Mouse (Mus musculus) ES-E14 (cell line): Measurements from ENCODE around the gene Map3k12. TPM values are rescaled to one million over a fixed set of nuclear protein-coding genes. Genes with fewer than 3 reads are reported as not detected.
A peak's percentile ranks its signal among the peaks of the same experiment; 100 is the strongest.

Experiments
- DNase-seq: peaks from one replicate; pipeline ENCODE4 v3.0.0-alpha.2; 2013; ENCODE audit warnings: low read depth, low spot score
- H3K27ac ChIP-seq: 2 replicates; pipeline ENCODE4 v1.5.1; 2012; ENCODE audit warnings: low read depth, mild to moderate bottlenecking, low read length, moderate library complexity, mixed read lengths; ENCODE audit not compliant: poor library complexity, insufficient read depth, severe bottlenecking
- H3K36me3 ChIP-seq: 2 replicates; pipeline ENCODE4 v1.6.1; 2012; ENCODE audit warnings: mild to moderate bottlenecking, low read length, moderate library complexity, mixed read lengths; ENCODE audit not compliant: control insufficient read depth, poor library complexity, insufficient read depth, severe bottlenecking
- H3K4me1 ChIP-seq, 2 experiments: fragments of 150-350 bp in 1 of 2; sonication (generic) in 1 of 2; 2 replicates each; pipeline ENCODE4 v1.6.1; 2012; ENCODE audit warnings: low read length in 2 of 2, mild to moderate bottlenecking in 1 of 2, mixed read lengths in 1 of 2; ENCODE audit not compliant: control insufficient read depth in 2 of 2, insufficient read depth in 2 of 2, poor library complexity in 1 of 2
- H3K4me3 ChIP-seq, 2 experiments: fragments of 150-350 bp in 1 of 2; sonication (generic) in 1 of 2; 2 replicates each; pipeline ENCODE4 v1.5.1; 2012; ENCODE audit warnings: low read length in 2 of 2, low read depth in 1 of 2, mild to moderate bottlenecking in 1 of 2, mixed read lengths in 1 of 2; ENCODE audit not compliant: insufficient read depth in 1 of 2, poor library complexity in 1 of 2, severe bottlenecking in 1 of 2
- H3K9ac ChIP-seq: 2 replicates; pipeline ENCODE4 v1.6.1; 2012; ENCODE audit warnings: low read depth, mild to moderate bottlenecking, low read length, mixed read lengths; ENCODE audit not compliant: poor library complexity, insufficient read depth, severe bottlenecking
- H3K9me3 ChIP-seq: fragments of 150-350 bp; sonication (generic); 2 replicates; pipeline ENCODE4 v1.6.1; 2012; ENCODE audit warnings: low read depth, mild to moderate bottlenecking, low read length; ENCODE audit not compliant: control insufficient read depth, insufficient read depth
- CHD2 ChIP-seq: IDR thresholded peaks from 2 replicates; pipeline ENCODE4 v1.6.1; 2014; ENCODE audit warnings: mild to moderate bottlenecking, low read depth, low read length, inconsistent platforms
- HCFC1 ChIP-seq: IDR thresholded peaks from 2 replicates; pipeline ENCODE4 v1.6.1; 2012; ENCODE audit warnings: low read length, inconsistent platforms, borderline replicate concordance; ENCODE audit not compliant: insufficient read depth
- MAFK ChIP-seq: IDR thresholded peaks from 2 replicates; pipeline ENCODE4 v1.6.1; 2014; ENCODE audit warnings: mild to moderate bottlenecking, low read depth, low read length, inconsistent platforms; ENCODE audit not compliant: insufficient read depth
- ZC3H11A ChIP-seq: IDR thresholded peaks from 2 replicates; pipeline ENCODE4 v1.6.1; 2012; ENCODE audit warnings: low read depth, mild to moderate bottlenecking, inconsistent platforms, low read length, borderline replicate concordance
- ZNF384 ChIP-seq: IDR thresholded peaks from 2 replicates; pipeline ENCODE4 v1.6.1; 2012; ENCODE audit warnings: low read depth, low read length, inconsistent platforms
- in situ Hi-C, 2 experiments: fragments of 600-800 bp; cut with MboI; formaldehyde crosslinking; loops; one replicate each; pipeline ENCODE4 v1.15.1; 2025; ENCODE audit warnings: low sequenced_read_pairs in 2 of 2, inconsistent platforms in 1 of 2; ENCODE audit not compliant: unreplicated experiment in 2 of 2
- total RNA-seq: library from RNA; depleted of rRNA; stranded (reverse); fragments of 300-350 nt; gene quantifications from 2 replicates; pipeline ENCODE4 v1.2.3, GENCODE M21; 2012

The Map3k12 gene
- total RNA-seq, 1 experiment = 18.1 TPM

GRCm38 (mm10) chr15:102524892-102525485, 8.1 kb upstream of the Map3k12 start, which contains the start of gene Npff:
Gene Npff, minus strand, starts transcription at chr15:102524942.
- in situ Hi-C loops = no loop called here
- Histone ChIP-seq H3K9me3 (no peaks in the 10 kb centered on the region), H3K4me1 (no peaks in the 10 kb centered on the region), H3K4me3 (no peak within 1 kb of the TSS), H3K9ac (no peak within 1 kb of the TSS), H3K27ac (no peak within 1 kb of the TSS), H3K36me3 (peaks cover 31% of the 10 kb centered on the region)
- peak; percentile 68 for DNase-seq
- peak; percentile 74; the same call in 1 of the 2 replicates for TF ChIP-seq ZC3H11A
- TF ChIP-seq ZNF384 = no peak
- no peak for TF ChIP-seq MAFK
- no peak for TF ChIP-seq CHD2
- no peak for TF ChIP-seq HCFC1

DNA sequence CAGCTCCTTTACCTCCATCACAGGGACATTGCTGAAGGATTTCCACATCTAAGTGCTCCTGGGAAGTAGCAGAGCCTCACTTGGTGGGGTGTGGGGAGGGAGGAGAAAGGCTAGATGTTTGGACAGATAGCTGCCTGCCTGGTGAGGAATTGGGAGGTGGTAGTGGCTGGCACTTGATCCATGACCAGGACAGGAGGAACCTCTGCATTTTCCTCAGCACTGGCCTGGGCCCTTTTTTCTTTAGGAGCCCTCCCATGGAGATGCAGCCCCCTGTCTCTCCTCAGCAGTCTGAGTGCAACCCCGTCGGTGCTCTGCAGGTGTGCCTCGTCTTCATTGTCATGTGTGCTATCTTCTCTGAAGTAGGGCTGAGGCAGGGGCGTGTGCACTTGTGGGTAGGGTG, 4.6 kb upstream of the Map3k12 start:
- DNase-seq = no peak
- TF ChIP-seq CHD2 = no peak
- no peak for TF ChIP-seq HCFC1
- TF ChIP-seq ZNF384 = no peak
- TF ChIP-seq ZC3H11A = no peak
- in situ Hi-C loops = no loop called here
- H3K27ac ChIP-seq = no peak overlapping the region
- H3K4me1 ChIP-seq = peaks cover 0 to 3% of the 10 kb centered on the region in 2 experiments; a peak in 2 of 4 replicates
- no peak overlapping the region for H3K4me3 ChIP-seq
- H3K36me3 ChIP-seq = peaks cover 31% of the 10 kb centered on the region
- no peak overlapping the region for H3K9ac ChIP-seq
- H3K9me3 ChIP-seq = no peaks in the 10 kb centered on the region

- TF ChIP-seq MAFK (no peak), HCFC1 (no peak), ZC3H11A (no peak), ZNF384 (no peak), CHD2 (no peak)
- no peak overlapping the region for H3K27ac ChIP-seq
- no peaks in the 10 kb centered on the region for H3K9me3 ChIP-seq
- no peak overlapping the region for H3K9ac ChIP-seq
- no peak overlapping the region for H3K4me3 ChIP-seq
- DNase-seq = no peak
- in situ Hi-C loops = no loop called here
- H3K36me3 ChIP-seq = peaks cover 31% of the 10 kb centered on the region
- peaks cover 0 to 9% of the 10 kb centered on the region in 2 experiments; a peak in 2 of 4 replicates for H3K4me1 ChIP-seq
Observed at GRCm38 (mm10) chr15:102520416-102520815, 3.6 kb upstream of the Map3k12 start.

- TF ChIP-seq ZC3H11A (no peak), ZNF384 (no peak), MAFK (no peak), CHD2 (no peak), HCFC1 (no peak)
- peaks cover 31% of the 10 kb centered on the region for H3K36me3 ChIP-seq
- H3K9ac ChIP-seq = peak overlapping the region; percentile 99
- H3K27ac ChIP-seq = no peak overlapping the region; the same call in 1 of the 2 replicates
- in situ Hi-C loops = no loop called here
- no peaks in the 10 kb centered on the region for H3K9me3 ChIP-seq
- H3K4me1 ChIP-seq = peaks cover 0 to 9% of the 10 kb centered on the region in 2 experiments; a peak in 2 of 4 replicates
- peak overlapping the region; percentile 92 to 93 for H3K4me3 ChIP-seq
- DNase-seq = no peak
Observed at GRCm38 (mm10) chr15:102519211-102520141, 2.6 kb upstream of the Map3k12 start.
